Mouse (Mus musculus) olfactory bulb, adult 2 months (tissue): ENCODE measurements around the gene Ndufab1.

Source experiments
- CTCF ChIP-seq: fragments of 200-500 bp; IDR thresholded peaks from 2 replicates; pipeline ENCODE4 v1.5.1; 2012; ENCODE audit warnings: low read depth, mild to moderate bottlenecking, low read length, moderate library complexity; ENCODE audit not compliant: insufficient read depth
- POLR2A ChIP-seq: fragments of 200-500 bp; IDR thresholded peaks from 2 replicates; pipeline ENCODE4 v1.6.1; 2012; ENCODE audit warnings: mild to moderate bottlenecking, low read depth, low read length, moderate library complexity; ENCODE audit not compliant: insufficient read depth

DNA sequence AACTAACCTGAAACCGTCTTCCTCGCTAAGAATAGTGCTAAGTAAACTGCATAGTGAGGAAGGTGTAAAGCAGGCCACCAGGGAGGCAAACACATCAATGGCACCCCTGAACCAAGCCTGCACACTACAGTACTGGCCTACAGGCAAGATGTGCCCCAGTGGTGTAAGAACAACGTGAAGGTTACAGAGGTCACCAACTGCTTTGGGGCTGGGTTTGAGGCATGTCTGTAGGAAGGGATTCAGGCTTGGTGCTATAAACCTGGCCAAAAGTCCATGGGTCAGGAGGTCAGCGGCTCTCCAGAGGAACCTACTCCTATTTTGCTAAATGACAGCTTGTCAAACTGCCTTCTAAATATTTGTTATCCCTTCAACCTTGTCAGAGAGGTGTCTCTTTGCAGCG is 45.1 kb downstream of the Ndufab1 start:
- TF ChIP-seq CTCF (no peak), POLR2A (no peak)
